Mouse (Mus musculus) embryonic facial prominence, embryonic 13.5 days (tissue): ENCODE data around the gene Pfpl. TPM values are rescaled to one million over a fixed set of nuclear protein-coding genes. Genes with fewer than 3 reads are reported as not detected.

Experiments
- polyA plus RNA-seq: library from polyadenylated mRNA; unstranded; fragments of >200 nt; fragmentation: Nextera tagmentation; extraction: Ambion mirVana; gene quantifications from 2 replicates; pipeline ENCODE4 v1.2.1, GENCODE M21; 2015

Gene Pfpl
- polyA plus RNA-seq, 1 experiment from 2014 or later: not detected

Other genes starting within 250 kb of the Pfpl start
- gene Olfr1431, start 227.3 kb upstream of the Pfpl start, polyA plus RNA-seq: not detected in 2 replicates
- not detected in 2 replicates for gene Olfr1432, start 195.3 kb upstream of the Pfpl start, polyA plus RNA-seq
- gene Olfr262, start 186.2 kb upstream of the Pfpl start, polyA plus RNA-seq: not detected in 2 replicates
- 0.19 TPM in 1 of 2 replicates, not detected in the other for gene Olfr235, start 166.9 kb upstream of the Pfpl start, polyA plus RNA-seq
- 0.47 TPM in 1 of 2 replicates, not detected in the other for gene Olfr1434, start 148.1 kb upstream of the Pfpl start, polyA plus RNA-seq
- not detected in 2 replicates for gene Olfr1436, start 128.8 kb upstream of the Pfpl start, polyA plus RNA-seq
- 0.07 TPM in 1 of 2 replicates, not detected in the other for gene Olfr1437, start 102.8 kb upstream of the Pfpl start, polyA plus RNA-seq
- not detected in 2 replicates for gene Olfr1438-ps1, start 92.0 kb upstream of the Pfpl start, polyA plus RNA-seq
- 0.19 TPM in 1 of 2 replicates, not detected in the other for gene Olfr1440, start 40.6 kb upstream of the Pfpl start, polyA plus RNA-seq
- gene Olfr1441, start 10.5 kb upstream of the Pfpl start, polyA plus RNA-seq: not detected in 2 replicates
- gene Mpeg1, start 32.9 kb downstream of the Pfpl start, polyA plus RNA-seq: 0.36 and 0.41 TPM in 2 replicates
- 6.0 and 6.7 TPM in 2 replicates for gene Dtx4, start 73.5 kb downstream of the Pfpl start, polyA plus RNA-seq
- 20.3 and 23.4 TPM in 2 replicates for gene Fam111a, start 117.8 kb downstream of the Pfpl start, polyA plus RNA-seq
- gene Gm4952, start 172.1 kb downstream of the Pfpl start, polyA plus RNA-seq: 0.19 and 0.25 TPM in 2 replicates
- gene Glyat, start 205.4 kb downstream of the Pfpl start, polyA plus RNA-seq: not detected in 2 replicates
- not detected in 2 replicates for gene Olfr1442, start 242.5 kb downstream of the Pfpl start, polyA plus RNA-seq